Mouse (Mus musculus) CD8-positive naive resting alpha-beta T cell, adult 57 days (primary cell): Measurements from ENCODE around the gene 2310061I04Rik. TPM values are rescaled to one million over a fixed set of nuclear protein-coding genes. Genes with fewer than 3 reads are reported as not detected.

ENCODE experiments used
- total RNA-seq: library from RNA; stranded (reverse); gene quantifications from one replicate; pipeline ENCODE4 v1.2.4, GENCODE M21; 2023

The 2310061I04Rik gene
- total RNA-seq: 23.7 TPM

DNA sequence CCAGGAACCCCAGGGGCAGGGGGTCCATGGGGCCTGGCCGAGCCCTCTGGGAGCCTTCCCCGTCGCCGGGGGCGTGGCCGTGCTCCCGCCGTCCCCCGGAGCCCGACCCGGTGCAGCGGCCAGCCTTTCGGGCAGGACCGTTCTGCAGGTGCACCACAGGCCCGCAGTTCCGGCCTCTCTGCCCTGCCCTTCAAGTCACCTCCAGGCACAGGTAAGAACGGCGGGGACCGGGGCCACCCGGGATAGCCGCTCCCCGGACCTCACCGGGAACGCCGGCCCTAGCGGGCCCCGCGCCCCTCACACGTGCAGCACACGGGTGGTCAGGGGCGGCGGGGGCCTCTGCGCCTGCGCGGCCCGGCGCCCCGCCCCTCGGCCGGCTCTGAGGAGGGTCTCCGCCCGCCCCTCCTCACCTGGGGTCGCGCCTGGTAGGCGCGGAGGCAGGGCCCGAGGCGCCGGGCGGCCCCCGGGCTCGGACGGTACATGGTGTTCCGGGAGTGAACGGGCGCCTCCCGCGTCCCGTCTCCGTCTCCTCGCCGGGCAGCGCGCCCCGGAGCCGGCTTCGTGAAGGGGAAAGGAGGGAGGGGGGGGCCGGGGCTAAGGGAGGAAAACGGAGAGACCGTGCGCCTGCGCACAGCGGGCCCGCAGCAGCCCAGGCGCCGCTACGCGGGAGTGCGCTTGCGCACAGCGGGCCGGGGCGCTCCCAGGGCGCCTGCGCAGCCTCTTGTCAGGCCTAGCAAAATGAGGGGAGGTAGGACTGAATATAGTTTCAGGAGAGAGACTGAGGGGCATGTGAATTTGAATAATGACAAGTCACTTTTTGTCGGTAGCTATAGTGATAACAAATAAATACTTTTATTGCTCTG lies at the start of gene 2310061I04Rik:
TSS of gene 2310061I04Rik (minus strand) at position 651 of the 863 bp plus-strand sequence.

GRCm38 (mm10) chr17:35916297-35917142 lies 19.3 kb upstream of the 2310061I04Rik start, which contains the start of the genes Mrps18b and Ppp1r10:
Gene Mrps18b, minus strand, starts transcription at chr17:35916389.
Gene Ppp1r10, plus strand, starts transcription at chr17:35916434.

DNA sequence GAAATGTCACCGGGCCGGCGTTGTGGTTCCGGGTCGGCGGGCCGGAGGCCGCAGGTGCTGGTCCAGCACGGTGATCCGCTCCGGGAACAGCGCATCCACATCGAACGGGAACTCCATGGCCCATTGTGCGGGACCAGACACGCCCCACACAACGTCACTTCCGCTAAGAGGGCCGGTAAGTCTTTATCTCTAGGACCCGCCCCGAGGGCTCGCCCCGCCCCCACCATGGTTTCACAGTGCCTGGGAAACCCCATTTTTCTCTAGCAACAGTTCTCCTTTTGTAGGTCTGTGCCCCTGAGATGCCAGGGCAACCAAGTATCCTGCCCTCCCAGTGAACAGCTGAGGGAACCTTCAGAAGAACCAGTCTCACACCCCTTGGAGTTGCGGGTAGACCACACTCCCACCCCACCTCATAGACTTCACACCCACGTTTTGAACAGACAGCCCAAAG lies 12.7 kb upstream of the 2310061I04Rik start, which contains the start of gene Atat1:
TSS of gene Atat1 (minus strand) at position 157 of the 451 bp plus-strand sequence.

GRCm38 (mm10) chr17:35879245-35880057 lies 17.8 kb downstream of the 2310061I04Rik start, which contains the start of gene Dhx16:
Gene Dhx16, plus strand, starts transcription at chr17:35879819.

GRCm38 (mm10) chr17:35865481-35866280 lies 31.6 kb downstream of the 2310061I04Rik start, which contains the start of gene Ppp1r18:
Gene Ppp1r18, plus strand, starts transcription at chr17:35865593.

DNA sequence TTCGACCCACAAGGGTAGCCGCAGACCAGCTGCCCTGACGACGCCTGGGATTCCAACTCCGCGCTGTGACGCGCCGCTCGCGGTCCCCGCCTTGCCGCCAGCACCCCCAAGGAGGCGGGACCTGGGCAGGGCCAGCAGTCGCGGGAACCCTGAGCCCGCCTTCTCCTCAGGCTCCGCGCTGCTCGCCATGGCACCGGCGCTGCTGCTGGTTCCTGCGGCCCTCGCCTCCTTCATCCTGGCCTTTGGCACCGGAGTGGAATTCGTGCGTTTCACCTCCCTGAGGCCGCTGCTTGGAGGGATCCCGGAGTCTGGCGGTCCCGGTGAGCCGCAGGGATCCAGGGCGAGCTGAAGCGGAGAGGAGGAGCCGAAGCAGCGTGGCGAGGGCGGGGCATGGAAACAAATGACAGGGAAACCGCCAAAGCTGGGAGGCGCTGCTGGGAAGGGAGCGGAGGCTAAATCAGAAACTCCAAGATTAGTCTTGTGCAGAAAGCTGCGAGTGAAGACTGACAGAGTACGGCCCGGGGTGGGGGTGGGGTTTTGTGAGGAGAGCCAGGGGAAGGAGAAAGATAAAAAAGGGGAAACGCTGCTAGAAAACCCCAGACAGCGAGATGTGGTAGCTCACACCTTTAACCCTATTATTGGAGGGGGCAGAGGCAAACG lies 35.9 kb downstream of the 2310061I04Rik start, which contains the start of gene Nrm:
TSS of gene Nrm (plus strand) at position 121 of the 660 bp plus-strand sequence.

Other genes starting within 250 kb of the 2310061I04Rik start
- gene Vars2, start 229.8 kb downstream of the 2310061I04Rik start, total RNA-seq: 45.6 TPM
- gene Gtf2h4, start 223.7 kb downstream of the 2310061I04Rik start, total RNA-seq: 15.9 TPM
- 10.0 TPM for gene Ddr1, start 192.8 kb downstream of the 2310061I04Rik start, total RNA-seq
- 10.8 TPM for gene Ier3, start 75.7 kb downstream of the 2310061I04Rik start, total RNA-seq
- gene Flot1, start 74.2 kb downstream of the 2310061I04Rik start, total RNA-seq: 52.4 TPM
- 692 TPM for gene Tubb5, start 59.1 kb downstream of the 2310061I04Rik start, total RNA-seq
- gene Mdc1, start 55.9 kb downstream of the 2310061I04Rik start, total RNA-seq: 76.2 TPM
- 16.8 TPM for gene Nrm, start 36.1 kb downstream of the 2310061I04Rik start, total RNA-seq
- gene Ppp1r18, start 31.8 kb downstream of the 2310061I04Rik start, total RNA-seq: 239 TPM
- gene Dhx16, start 17.6 kb downstream of the 2310061I04Rik start, total RNA-seq: 109 TPM
- 8.6 TPM for gene Atat1, start 12.6 kb upstream of the 2310061I04Rik start, total RNA-seq
- gene Mrps18b, start 19.0 kb upstream of the 2310061I04Rik start, total RNA-seq: 67.6 TPM
- 156 TPM for gene Ppp1r10, start 19.0 kb upstream of the 2310061I04Rik start, total RNA-seq
- 116 TPM for gene Abcf1, start 72.3 kb upstream of the 2310061I04Rik start, total RNA-seq
- 51.7 TPM for gene Gnl1, start 82.4 kb upstream of the 2310061I04Rik start, total RNA-seq
- gene Prr3, start 82.8 kb upstream of the 2310061I04Rik start, total RNA-seq: 47.3 TPM
- 22.1 TPM for gene H2-T24, start 123.1 kb upstream of the 2310061I04Rik start, total RNA-seq
- gene H2-T23, start 135.4 kb upstream of the 2310061I04Rik start, total RNA-seq: 301 TPM
- gene H2-T22, start 145.3 kb upstream of the 2310061I04Rik start, total RNA-seq: 184 TPM
- gene Gm6034, start 145.5 kb upstream of the 2310061I04Rik start, total RNA-seq: 1.0 TPM
- gene Gm11127, start 160.9 kb upstream of the 2310061I04Rik start, total RNA-seq: 81.8 TPM
- gene Gm19684, start 224.2 kb upstream of the 2310061I04Rik start, total RNA-seq: 9.5 TPM
- gene Gm7030, start 232.0 kb upstream of the 2310061I04Rik start, total RNA-seq: 17.0 TPM